Mouse (Mus musculus): ENCODE measurements around the gene Stk33. TPM values are rescaled to one million over a fixed set of nuclear protein-coding genes. Genes with fewer than 3 reads are reported as not detected.

Gene Stk33
- polyA plus RNA-seq, 1 experiment from 2014 or later = 0.46 TPM

GRCm38 (mm10) chr7:109289106-109289505 is 149.8 kb downstream of the Stk33 start:
- Histone ChIP-seq H3K9ac (ENCODE audit: low read depth, low read length) (no peak overlapping the region), H3K4me2 (replicated peaks; ENCODE audit: low read depth) (no peak overlapping the region), H3K4me3 (ENCODE audit: low read depth, low read length) (no peak overlapping the region), H3K27me3 (replicated peaks; ENCODE audit: control insufficient read depth, insufficient read depth, low read length) (0 out of 2 replicates have a peak, but pooled peaks cover 3% of the 10 kb centered on the region), H3K4me1 (replicated peaks; ENCODE audit: control insufficient read depth, insufficient read depth, low read length) (no peaks in the 10 kb centered on the region), H3K36me3 (ENCODE audit: control insufficient read depth, insufficient read depth) (no peaks in the 10 kb centered on the region), H3K27ac (ENCODE audit: low read depth, low read length) (no peak overlapping the region), H3K9me3 (ENCODE audit: control insufficient read depth) (no peaks in the 10 kb centered on the region)
- no peak for TF ChIP-seq CTCF (IDR thresholded peaks at IDR 0.05; ENCODE audit: low read depth)
- WGBS = 68% methylated on average over 6 of the region's 6 CpGs
- no peak for ATAC-seq

- WGBS = 89% methylated on average over 4 of the region's 4 CpGs
- ATAC-seq = no peak
- Histone ChIP-seq H3K4me3 (ENCODE audit: low read depth, low read length) (no peak overlapping the region), H3K9ac (ENCODE audit: low read depth, low read length) (no peak overlapping the region), H3K4me2 (replicated peaks; ENCODE audit: low read depth) (no peak overlapping the region), H3K4me1 (replicated peaks; ENCODE audit: control insufficient read depth, insufficient read depth, low read length) (no peaks in the 10 kb centered on the region), H3K36me3 (ENCODE audit: control insufficient read depth, insufficient read depth) (no peaks in the 10 kb centered on the region), H3K9me3 (ENCODE audit: control insufficient read depth) (no peaks in the 10 kb centered on the region), H3K27ac (ENCODE audit: low read depth, low read length) (no peak overlapping the region), H3K27me3 (replicated peaks; ENCODE audit: control insufficient read depth, insufficient read depth, low read length) (no peaks in the 10 kb centered on the region)
- TF ChIP-seq CTCF (IDR thresholded peaks at IDR 0.05; ENCODE audit: low read depth) = no peak
These were observed 156.8 kb downstream of the Stk33 start for GRCm38 (mm10) chr7:109282106-109282505.

- Histone ChIP-seq H3K9ac (ENCODE audit: low read depth, low read length) (no peak overlapping the region), H3K4me2 (replicated peaks; ENCODE audit: low read depth) (no peak overlapping the region), H3K27me3 (replicated peaks; ENCODE audit: control insufficient read depth, insufficient read depth, low read length) (no peaks in the 10 kb centered on the region), H3K27ac (ENCODE audit: low read depth, low read length) (no peak overlapping the region), H3K9me3 (ENCODE audit: control insufficient read depth) (no peaks in the 10 kb centered on the region), H3K4me3 (ENCODE audit: low read depth, low read length) (no peak overlapping the region), H3K36me3 (ENCODE audit: control insufficient read depth, insufficient read depth) (no peaks in the 10 kb centered on the region), H3K4me1 (replicated peaks; ENCODE audit: control insufficient read depth, insufficient read depth, low read length) (no peaks in the 10 kb centered on the region)
- 60% methylated on average over 3 of the region's 3 CpGs for WGBS
- ATAC-seq = peak; percentile 43; the same call in 1 of the 2 replicates
- TF ChIP-seq CTCF (IDR thresholded peaks at IDR 0.05; ENCODE audit: low read depth) = peak; percentile 20; the same call in 1 of the 2 replicates
These were observed 162.3 kb downstream of the Stk33 start for GRCm38 (mm10) chr7:109276622-109277021.

GRCm38 (mm10) chr7:109275901-109276300 is 163.0 kb downstream of the Stk33 start:
- Histone ChIP-seq H3K9me3 (ENCODE audit: control insufficient read depth) (no peaks in the 10 kb centered on the region), H3K4me1 (replicated peaks; ENCODE audit: control insufficient read depth, insufficient read depth, low read length) (no peaks in the 10 kb centered on the region), H3K36me3 (ENCODE audit: control insufficient read depth, insufficient read depth) (no peaks in the 10 kb centered on the region), H3K4me3 (ENCODE audit: low read depth, low read length) (no peak overlapping the region), H3K9ac (ENCODE audit: low read depth, low read length) (no peak overlapping the region), H3K27ac (ENCODE audit: low read depth, low read length) (no peak overlapping the region), H3K4me2 (replicated peaks; ENCODE audit: low read depth) (no peak overlapping the region), H3K27me3 (replicated peaks; ENCODE audit: control insufficient read depth, insufficient read depth, low read length) (no peaks in the 10 kb centered on the region)
- ATAC-seq = no peak
- TF ChIP-seq CTCF (IDR thresholded peaks at IDR 0.05; ENCODE audit: low read depth) = no peak
- WGBS = 87% methylated on average over 4 of the region's 4 CpGs

GRCm38 (mm10) chr7:109275151-109275550 is 163.7 kb downstream of the Stk33 start:
- Histone ChIP-seq H3K9ac (ENCODE audit: low read depth, low read length) (no peak overlapping the region), H3K9me3 (ENCODE audit: control insufficient read depth) (no peaks in the 10 kb centered on the region), H3K4me3 (ENCODE audit: low read depth, low read length) (no peak overlapping the region), H3K4me1 (replicated peaks; ENCODE audit: control insufficient read depth, insufficient read depth, low read length) (no peaks in the 10 kb centered on the region), H3K27me3 (replicated peaks; ENCODE audit: control insufficient read depth, insufficient read depth, low read length) (no peaks in the 10 kb centered on the region), H3K4me2 (replicated peaks; ENCODE audit: low read depth) (no peak overlapping the region), H3K27ac (ENCODE audit: low read depth, low read length) (no peak overlapping the region), H3K36me3 (ENCODE audit: control insufficient read depth, insufficient read depth) (no peaks in the 10 kb centered on the region)
- WGBS = 82% methylated on average over 3 of the region's 3 CpGs
- no peak for ATAC-seq
- no peak for TF ChIP-seq CTCF (IDR thresholded peaks at IDR 0.05; ENCODE audit: low read depth)

- no peaks in the 10 kb centered on the region for H3K4me1 ChIP-seq (replicated peaks; ENCODE audit: control insufficient read depth, insufficient read depth, low read length)
- 67% methylated on average over 3 of the region's 3 CpGs for WGBS
- no peak overlapping the region for H3K4me2 ChIP-seq (replicated peaks; ENCODE audit: low read depth)
- TF ChIP-seq CTCF (IDR thresholded peaks at IDR 0.05; ENCODE audit: low read depth) = no peak
- no peaks in the 10 kb centered on the region for H3K36me3 ChIP-seq (ENCODE audit: control insufficient read depth, insufficient read depth)
- H3K4me3 ChIP-seq (ENCODE audit: low read depth, low read length) = no peak overlapping the region
- no peak overlapping the region for H3K27ac ChIP-seq (ENCODE audit: low read depth, low read length)
- H3K9ac ChIP-seq (ENCODE audit: low read depth, low read length) = no peak overlapping the region
- no peak for ATAC-seq
- H3K27me3 ChIP-seq (replicated peaks; ENCODE audit: control insufficient read depth, insufficient read depth, low read length) = no peaks in the 10 kb centered on the region
- no peaks in the 10 kb centered on the region for H3K9me3 ChIP-seq (ENCODE audit: control insufficient read depth)
These were observed 164.6 kb downstream of the Stk33 start for GRCm38 (mm10) chr7:109274289-109274688.

GRCm38 (mm10) chr7:109269046-109269445 is 169.8 kb downstream of the Stk33 start:
- Histone ChIP-seq H3K4me1 (replicated peaks; ENCODE audit: control insufficient read depth, insufficient read depth, low read length) (no peaks in the 10 kb centered on the region), H3K4me2 (replicated peaks; ENCODE audit: low read depth) (no peak overlapping the region), H3K9ac (ENCODE audit: low read depth, low read length) (no peak overlapping the region), H3K27me3 (replicated peaks; ENCODE audit: control insufficient read depth, insufficient read depth, low read length) (no peaks in the 10 kb centered on the region), H3K36me3 (ENCODE audit: control insufficient read depth, insufficient read depth) (no peaks in the 10 kb centered on the region), H3K4me3 (ENCODE audit: low read depth, low read length) (no peak overlapping the region), H3K27ac (ENCODE audit: low read depth, low read length) (no peak overlapping the region), H3K9me3 (ENCODE audit: control insufficient read depth) (no peaks in the 10 kb centered on the region)
- no peak for TF ChIP-seq CTCF (IDR thresholded peaks at IDR 0.05; ENCODE audit: low read depth)
- WGBS = 68% methylated on average over 4 of the region's 4 CpGs
- ATAC-seq = no peak
